Mouse (Mus musculus): ENCODE measurements around the gene Slc5a8.

Gene Slc5a8

DNA sequence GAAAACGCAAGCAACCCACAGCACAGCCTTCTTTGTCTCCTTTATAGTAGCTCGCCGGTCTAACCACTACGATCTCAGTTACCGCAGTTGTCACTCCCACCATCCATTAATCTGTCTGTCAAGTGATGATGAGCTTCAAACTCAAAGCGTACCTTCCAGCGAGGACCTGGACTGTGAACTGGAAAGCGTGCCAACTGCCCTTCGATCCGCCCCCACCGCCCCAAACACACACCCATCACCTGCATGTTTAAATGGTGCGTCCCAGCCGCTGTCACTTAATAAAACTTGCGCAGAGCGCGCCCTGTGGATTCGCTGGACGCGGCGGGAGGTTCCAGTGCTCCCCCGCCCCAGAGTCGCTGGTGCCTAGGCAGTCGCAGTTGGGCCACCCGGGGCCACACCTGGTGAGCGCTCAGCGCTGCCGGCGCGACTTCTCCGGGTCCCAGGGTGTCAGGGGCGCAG is at the start of gene Slc5a8:
Gene Slc5a8, plus strand, starts transcription at position 361 of the 459 bp plus-strand sequence.
- no peak for DNase-seq

DNA sequence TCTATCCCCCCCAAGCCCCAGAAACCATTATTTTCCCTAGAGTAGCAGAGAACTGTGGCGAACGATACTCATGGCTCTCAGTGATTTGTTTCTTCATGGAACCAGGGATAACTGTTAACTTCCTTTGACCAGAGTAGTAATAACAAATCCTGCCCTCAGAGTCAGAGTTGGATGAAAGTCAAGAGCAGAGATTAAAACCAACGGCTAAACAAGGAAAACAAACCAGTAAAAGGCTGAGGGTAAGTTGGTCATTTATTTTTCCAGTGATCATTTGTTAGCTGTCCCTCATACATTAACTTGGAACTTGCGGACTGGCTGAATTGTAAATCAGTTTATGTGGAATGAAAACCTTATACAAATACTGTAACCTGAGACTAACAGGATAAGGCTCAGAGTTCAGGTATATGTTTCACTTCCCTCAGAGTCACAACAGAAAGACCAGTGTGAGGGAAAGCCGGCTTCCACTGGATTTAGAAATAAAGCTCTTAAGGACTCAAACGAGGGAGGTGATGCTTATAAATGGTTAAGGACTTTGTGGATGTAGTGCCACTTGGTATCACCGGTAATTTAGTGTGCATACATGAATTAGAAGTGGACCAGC is 36.8 kb upstream of the Slc5a8 start:
- DNase-seq: no peak

DNA sequence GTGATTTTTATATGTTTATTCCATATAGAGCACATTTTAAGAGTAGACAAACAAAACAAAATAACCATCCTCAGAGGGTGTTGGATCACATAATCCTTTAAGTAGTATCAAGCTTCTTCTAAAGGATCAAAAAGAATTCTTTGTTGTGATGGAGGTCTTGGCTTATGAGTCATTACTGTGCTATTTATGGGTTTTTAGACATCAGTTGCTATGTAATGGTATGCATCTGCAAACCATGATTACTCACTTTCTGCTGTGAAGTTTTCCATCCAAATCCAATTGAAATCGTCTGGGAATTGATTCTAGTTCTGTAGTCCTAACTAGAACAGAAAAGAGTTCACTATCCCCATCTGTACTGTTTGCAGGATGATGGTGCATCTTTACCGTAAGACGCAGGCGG is 35.8 kb upstream of the Slc5a8 start:
- DNase-seq: no peak

DNA sequence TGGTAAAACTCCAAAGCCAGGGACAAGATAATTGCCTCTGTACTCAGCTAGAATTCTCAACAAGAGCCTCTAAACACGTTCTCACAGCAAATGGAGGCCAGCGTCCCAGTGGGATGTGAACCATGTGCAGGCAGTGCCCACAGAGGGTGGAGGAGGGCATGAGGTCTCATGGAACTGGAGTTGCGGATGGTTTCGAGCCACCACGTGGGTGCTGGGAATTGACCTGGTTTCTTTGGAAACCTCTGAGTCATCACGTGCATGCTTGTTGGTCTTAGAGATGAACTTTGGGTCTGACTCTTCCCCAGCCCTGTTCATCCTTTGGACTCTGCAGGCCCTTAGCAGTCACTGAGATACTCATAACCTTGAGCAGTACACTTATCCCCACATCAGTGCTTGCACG is 32.5 kb upstream of the Slc5a8 start:
- no peak for DNase-seq

DNA sequence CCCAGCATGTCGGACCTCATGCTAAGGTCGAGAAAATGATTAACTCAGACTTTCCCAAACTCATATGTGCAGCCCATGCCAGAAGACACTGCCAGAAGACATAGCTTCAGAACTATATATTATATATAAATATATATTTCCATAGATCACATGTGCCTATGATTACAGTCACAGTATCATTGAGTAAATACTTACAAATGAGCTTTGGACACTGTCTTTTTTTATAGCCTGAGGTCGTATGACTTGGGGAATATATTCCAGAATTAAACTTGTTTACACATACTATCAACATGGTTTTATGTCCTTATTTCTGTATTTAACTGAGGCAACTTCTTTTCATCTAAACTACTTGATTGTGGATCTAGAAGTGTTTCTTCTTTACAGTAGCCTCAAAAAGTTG is 24.9 kb upstream of the Slc5a8 start:
- no peak for DNase-seq

DNA sequence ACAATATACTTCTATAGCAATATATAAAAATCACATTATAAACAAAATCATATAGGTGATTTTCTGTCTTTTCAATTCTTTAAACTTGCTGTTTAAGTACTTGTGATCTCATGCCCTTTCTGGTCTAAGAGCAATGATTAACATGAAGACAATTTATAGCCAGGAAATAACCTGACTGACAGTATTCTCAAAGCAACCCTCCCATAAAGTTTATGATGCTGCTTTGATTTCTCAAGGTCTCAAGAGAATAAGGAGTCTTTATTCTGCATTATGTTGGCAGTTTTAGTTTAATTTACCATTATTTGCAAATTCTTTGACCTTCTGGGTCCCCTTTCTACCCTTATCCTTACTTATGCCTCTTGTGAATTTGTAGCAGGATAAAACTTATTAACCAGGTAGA is 24.4 kb upstream of the Slc5a8 start:
- no peak for DNase-seq

DNA sequence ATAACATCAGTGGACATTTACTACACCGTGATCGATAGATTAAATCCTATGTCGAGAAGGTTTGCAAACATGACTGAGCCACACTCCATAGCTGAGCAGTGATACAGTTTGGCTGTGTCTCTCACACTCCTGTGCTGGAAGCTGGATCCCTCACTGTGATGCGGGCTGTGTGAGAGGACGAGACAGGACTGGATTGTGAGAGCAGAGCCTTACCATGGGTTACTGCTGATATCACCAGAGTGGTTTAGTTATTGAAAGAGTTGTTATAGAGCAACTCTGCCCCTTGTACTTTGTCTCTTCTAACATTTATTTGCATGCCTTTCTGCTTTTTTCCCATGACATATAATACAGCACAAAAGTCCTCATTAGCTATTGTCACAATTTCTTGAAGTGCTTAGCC is 23.5 kb upstream of the Slc5a8 start:
- DNase-seq: no peak

DNA sequence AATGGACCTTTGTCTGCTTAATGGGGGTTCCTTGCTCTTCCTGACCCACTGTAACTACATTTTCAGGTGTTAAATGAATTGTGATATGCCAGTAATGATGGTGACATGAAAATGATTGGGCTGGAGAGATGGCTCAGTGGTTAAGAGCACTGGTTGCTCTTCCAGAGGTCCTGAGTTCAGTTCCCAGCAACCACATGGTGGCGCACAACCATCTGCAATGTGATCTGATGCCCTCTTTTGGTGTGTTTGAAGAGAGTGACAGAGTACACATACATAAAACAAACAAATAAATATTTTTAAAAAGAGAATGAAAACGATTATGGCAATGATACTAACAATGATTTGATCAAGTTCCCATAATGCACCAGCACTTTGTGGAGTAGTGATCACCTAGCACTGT is 19.8 kb upstream of the Slc5a8 start:
- no peak for DNase-seq

DNA sequence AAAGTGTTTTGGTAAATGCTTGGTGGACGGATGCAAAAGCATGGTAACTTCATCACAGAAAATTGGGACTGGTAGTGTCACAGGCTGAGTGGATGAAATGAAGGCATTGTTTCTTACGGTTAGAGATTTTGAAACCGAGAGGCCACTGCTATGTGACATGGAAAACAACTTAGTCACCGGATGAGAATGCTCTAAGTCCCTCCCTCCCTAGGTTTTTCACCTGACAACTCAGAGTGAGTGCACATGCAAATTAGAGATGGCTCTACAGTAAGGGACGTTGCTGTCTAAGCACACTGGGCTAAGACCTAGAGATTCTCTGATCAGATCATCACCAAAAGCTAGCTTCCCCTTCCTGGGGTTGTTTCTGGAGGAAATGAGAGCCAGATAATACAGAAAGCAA is 10.9 kb upstream of the Slc5a8 start:
- no peak for DNase-seq

DNA sequence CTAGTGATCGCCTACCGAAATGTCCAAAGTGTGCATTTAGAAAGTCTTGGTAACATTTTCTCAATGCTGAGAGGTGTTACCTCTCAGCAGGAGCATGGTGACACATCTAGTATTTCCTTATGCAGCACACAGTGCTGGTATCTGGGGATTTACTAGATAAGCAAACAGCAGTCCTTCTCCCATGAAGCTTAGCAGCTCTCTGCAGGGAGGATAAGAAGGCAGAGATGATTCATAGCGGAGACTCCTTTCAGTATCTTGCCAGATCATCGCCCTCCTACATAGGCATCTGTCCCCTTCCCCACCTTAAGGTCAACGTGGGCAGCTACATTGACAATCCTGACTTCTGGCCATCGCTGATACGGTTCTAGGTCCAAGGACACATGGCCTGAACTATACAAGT is 8.4 kb upstream of the Slc5a8 start:
- DNase-seq: no peak

DNA sequence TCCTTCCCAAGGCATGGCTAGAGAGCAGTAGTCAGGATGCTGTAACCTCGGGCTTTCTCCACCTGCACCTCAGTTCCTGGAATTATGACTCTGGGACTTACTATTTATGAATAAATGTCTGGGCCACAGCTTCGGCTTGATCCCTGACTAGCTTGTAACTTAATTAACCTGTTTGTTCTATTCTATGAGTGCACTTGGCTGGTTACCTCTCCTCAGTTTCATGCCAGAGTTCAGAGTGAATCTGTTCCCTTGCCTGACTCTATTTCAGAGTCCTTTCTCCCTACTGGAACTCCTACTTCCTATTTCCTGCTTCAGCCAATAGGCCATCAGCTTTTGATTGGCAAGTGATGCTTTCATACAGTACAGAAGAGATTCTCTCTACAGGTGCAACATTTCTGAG is 2.1 kb upstream of the Slc5a8 start:
- no peak for DNase-seq

DNA sequence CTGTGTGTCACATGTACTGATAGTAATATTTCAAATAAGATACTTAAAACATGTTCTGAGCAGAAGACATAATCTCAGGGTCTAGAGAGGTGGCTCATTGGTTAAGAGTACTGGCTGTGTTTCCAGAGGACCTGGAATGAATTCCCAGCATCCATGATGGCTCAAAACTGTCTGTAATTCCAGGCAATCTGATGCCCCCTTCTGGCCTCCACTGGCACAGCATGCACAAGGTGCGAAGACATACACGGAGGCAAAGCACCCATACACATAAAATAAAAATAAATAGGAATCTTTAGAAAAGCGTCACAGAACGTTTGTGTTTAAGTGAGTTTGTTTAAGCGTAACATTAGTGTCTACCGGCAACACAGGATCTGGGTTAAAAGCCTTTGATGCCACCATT is 956 bp upstream of the Slc5a8 start:
- no peak for DNase-seq

DNA sequence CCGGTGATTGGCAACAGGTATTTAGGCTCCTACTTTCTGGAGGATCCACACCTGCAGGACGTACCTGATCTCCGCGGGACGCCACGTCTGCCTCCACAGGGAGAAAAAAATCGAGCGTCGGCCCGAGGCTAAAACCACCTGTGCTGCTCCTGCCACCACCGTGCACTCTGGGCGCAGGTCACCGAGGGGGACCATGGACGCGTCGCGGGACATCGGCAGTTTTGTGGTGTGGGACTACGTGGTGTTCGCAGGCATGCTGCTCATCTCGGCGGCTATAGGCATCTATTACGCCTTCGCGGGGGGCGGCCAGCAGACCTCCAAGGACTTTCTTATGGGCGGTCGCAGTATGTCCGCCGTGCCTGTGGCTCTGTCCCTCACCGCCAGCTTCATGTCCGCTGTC is 322 bp downstream of the Slc5a8 start:
- DNase-seq: no peak

DNA sequence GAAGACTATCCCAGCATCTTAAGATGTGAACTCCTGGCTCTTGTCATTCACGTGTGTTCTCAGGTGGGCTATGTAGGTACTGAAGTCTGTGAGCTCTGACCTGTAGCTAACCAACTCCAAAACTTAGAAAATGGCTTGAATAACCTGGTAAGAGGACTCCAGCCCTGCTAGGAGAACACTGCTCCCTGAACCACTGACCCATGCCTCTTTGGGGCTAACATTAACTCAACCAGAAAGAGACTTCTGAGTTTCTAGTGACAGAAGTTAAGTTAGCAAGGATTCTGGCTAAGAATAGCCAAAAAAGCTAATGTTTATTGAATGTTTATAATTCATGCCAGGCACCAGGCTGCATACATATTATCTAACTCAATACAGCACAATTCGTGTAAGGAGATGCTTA is 2.6 kb downstream of the Slc5a8 start:
- DNase-seq: no peak

DNA sequence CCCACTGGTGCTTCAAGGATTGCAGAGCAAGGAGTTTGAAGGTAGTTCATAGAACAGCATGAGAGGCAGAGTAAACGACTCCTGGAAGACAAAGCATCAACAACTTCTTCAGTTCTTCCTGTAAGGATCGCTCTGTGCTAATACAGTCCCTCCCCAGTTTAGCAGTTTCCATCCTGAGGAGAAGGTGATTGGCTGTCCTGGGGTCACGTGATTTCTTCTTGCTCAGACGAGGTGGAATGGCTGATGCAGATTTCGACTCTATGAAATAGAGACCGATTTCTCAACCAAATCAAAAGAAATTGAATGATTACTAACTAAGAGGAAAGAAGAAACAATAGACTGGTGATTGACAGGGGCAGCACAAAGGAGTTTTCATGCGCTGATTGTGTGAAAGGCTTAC is 5.6 kb downstream of the Slc5a8 start:
- DNase-seq: no peak

DNA sequence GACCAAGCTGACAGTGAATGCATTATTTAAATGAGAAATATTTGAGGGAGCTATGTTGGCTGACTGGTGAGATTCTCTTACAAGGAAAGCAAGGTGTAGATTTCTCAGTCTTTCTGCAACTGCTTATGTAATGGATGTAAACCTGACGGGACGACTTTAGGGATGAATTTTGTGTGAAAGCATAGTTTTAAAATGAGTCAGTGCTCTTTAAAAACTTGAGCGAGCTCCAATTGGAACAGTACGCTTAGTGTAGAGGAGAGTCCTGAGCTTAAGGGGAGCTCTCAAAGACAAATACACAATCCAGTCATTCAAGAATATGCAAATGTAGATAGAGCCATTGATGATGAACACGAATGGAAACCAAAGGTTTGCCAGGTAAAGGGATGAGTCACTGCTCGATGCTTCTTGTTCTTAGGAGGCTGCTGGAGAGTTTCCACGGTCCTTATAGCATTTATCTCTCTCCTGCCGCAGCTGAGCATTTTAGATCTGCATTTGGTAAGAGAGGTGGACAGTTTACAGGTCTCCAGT is 6.8 kb downstream of the Slc5a8 start:
- no peak for DNase-seq

DNA sequence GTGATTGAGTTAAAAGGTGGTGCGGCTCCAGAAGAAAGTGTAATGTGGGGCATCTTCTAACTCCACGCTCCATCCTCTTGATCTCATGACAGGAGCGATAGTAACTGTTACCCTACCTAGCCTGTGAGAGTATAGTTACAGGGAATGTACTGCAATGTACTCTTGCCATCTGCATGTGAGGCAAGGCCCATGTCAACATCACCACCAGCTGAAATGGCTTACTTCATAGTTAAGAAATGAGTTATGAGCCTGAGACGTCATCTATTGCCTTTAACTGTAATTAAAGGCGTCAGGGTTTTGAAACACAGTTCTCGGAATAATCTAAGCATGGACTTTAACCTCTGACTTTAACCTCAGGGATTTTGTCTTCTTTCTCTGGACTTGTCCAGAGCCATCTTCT is 11.2 kb downstream of the Slc5a8 start:
- no peak for DNase-seq

DNA sequence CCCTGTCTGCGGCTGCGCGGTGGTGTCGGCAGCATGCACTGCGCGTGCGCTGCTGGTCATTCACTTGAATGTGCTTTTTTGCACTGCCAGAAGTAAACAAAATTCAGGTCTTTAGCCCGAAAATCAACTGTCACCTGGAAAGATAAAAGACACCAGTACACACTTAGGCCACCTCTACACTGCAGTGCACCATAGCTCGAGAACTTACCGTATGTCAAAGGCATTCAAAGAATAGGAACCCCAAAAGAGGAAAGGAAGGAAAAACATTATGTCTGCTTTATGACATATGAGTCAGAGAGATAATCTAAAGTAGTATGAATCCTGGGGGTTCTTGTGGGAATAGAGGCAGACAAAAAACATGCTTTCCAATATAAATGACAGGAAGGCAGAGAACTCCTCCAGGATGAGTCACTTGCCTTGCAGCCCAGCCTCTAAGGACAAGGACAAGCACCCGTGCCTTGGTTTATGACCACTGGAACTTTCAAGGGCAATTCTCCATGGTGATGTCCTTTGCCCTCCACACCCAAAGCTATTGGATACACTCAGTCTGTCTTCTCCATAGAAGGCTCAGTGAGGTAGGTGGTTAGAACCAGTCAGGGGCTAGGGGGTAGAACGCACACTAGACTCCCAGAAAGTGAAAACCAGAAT is 64.0 kb downstream of the Slc5a8 start:
- no peak for DNase-seq

DNA sequence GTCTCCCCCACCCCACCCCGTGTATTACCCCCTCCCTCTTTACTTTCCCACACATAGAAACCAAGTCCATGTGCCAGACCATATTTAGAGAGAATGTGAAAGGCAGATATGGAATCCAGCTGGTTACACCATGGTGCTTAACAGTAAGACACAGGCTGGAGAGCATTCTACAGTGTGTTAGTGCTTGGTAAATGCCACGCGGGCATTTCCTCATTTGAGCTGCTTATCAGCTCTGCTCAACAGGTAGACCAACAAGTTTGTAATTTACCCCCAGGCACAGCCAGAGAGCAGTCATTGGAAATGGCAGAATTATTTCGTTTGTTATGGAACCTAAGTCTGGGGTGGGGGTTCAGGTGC is 64.5 kb downstream of the Slc5a8 start:
- no peak for DNase-seq

DNA sequence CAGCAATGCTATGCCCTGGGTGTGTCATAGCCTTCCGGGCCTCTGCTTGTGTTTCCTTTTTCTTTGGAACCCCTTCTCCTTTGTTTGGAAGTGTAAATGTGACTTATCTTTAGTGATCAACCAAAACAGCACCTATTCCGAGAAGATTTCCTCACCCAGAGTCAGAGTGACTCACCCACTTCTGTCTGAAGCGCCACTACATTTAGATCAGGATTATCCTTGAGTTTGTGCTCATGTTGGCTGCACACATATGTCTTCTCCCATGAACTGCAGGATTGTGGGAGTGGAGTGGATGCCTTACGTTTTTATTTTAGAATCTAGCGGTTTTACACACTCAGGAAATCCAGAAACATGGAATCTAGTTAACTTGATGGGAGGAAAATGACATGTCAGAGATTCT is 75.0 kb downstream of the Slc5a8 start:
- no peak for DNase-seq

DNA sequence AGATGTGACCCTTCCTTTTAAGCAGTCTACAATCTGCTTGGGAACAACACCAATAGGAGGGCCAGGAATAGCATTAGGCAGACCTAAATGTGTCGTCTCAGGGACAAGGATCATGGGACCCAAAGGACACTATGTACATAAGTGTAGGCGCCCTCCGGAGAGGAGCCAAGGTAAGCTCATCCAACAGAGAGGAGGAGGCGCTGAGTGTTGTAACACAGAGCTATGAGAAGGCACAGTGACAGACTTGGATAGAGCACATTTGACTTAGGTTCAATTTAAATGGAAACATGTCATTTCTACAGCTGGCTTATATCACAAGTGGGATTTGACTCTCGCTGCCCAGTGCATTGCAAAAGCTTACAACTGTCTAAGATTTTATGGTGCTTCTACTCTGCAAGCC is 82.8 kb downstream of the Slc5a8 start:
- no peak for DNase-seq

DNA sequence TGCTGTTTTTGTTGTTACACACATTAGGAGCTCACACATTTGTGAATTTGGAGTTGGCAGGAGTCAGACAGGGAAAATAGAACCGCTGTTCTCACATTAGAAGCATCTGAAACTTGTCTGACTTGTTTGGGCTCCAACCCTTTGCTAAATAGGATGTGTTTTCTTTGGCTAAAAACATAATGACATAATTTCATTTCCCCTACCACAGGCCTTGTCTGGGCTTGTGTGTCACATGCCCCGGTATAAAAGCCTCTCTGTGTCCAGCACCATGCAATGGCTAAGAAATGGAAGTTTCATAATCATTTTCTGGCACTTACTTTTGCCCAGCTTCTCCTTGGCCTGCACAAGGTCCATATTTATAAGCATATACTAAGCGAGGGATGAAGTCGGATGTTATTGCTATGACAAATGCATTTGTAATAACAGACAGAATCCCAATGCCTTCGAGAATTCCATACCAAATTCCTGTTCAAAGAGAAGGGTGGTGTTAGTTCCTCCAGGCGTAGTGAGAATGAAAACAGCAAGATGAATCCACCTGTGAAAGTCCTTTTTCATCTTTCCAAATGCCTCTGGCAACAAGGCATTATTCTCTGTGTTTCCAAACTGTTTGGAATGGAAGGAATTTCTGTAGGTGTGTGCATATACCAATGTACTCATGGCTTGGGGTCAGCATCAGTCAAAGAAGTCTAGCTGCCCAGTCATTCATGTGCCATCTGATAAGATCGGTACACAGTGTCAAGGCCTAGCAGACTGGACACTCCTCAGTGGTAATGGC is 85.3 kb downstream of the Slc5a8 start:
- no peak for DNase-seq

DNA sequence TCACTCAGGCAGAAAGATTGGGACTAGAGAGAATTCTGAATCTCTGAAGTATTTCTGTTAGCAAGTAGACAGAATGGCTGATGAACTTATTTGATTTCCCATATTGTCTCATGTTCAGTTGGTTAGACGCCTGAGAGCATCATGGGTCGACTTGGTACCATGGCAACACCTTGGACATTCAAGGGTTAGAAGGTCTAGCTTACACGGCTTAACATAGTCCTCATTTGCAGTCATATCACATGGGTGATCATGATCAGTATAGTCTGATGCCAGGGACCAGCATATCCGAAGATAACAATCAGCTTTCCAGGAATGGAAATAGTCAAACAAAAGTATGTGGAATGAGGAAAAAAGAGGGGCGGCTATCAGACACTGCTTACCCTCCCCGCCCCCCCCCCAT is 93.1 kb downstream of the Slc5a8 start:
- no peak for DNase-seq
